Comparison of ENCODE assay signal across 8 mouse cellular contexts in the genomic region with DNA sequence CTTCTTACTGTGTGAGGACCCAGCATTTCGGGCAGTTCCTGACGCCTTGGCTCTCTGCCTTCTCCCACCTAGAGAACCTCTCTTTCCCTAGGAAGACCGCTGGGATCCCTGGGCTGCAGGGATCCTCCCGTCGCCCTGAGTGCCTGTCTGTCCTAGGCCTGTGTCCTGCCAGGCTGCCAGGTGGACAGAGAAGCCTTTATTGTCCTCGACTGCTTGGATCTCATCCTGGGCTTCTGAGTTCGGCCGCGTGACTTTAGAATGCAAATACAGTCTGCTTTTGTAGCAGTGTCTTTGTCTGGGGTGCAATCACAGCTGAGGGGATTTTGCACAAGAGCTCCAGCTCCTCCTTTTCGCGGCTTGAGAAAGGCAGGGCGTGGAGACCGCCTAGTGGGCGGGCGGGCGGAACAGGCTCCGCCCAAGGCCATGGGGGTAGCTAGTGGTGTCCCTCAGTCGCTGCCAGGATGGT.
DNase-seq lines count a peak whose midpoint lies in the region; ATAC-seq and TF ChIP-seq lines count a peak whose summit lies in the region.

No protein-coding gene starts in this region.

- H3K36me3 ChIP-seq in intestine, embryonic 16.5 days (ENCODE audit: control insufficient read depth, insufficient read depth, low read length) = no peaks in the 10 kb centered on the region

- peak overlapping the region; percentile 26 for H3K4me3 ChIP-seq in cortical plate, adult 2 months (ENCODE audit: insufficient read depth, low read length)
- H3K4me3 ChIP-seq in intestine, embryonic 16.5 days (ENCODE audit: low read length) = peak overlapping the region; percentile 23

- H3K27me3 ChIP-seq in intestine, embryonic 16.5 days (replicated peaks; ENCODE audit: control insufficient read depth, insufficient read depth, low read length) = no peaks in the 10 kb centered on the region

- intact Hi-C loops in left cerebral cortex, postnatal 10 days (cut with DNase I) = no loop called here

- peak; percentile 52 to 55 for DNase-seq in adrenal gland, adult 18-20 months (ENCODE audit: low spot score in 2 of 2)
- peak; percentile 49 for DNase-seq in gastrocnemius, postnatal 25 days
- DNase-seq in left cerebral cortex, postnatal 10 days (ENCODE audit: extremely low spot score in 1 of 2, low spot score in 2 of 2) = peak; percentile 51 to 59
- peak; percentile 66 to 72 for DNase-seq in lung, postnatal 4 days
- DNase-seq in right cerebral cortex, postnatal 25 days = peak; percentile 28

- H3K4me2 ChIP-seq in intestine, embryonic 16.5 days (ENCODE audit: low read depth, low read length) = peak overlapping the region; percentile 58

- TF ChIP-seq CTCF in cortical plate, adult 2 months (IDR thresholded peaks at IDR 0.05; ENCODE audit: extremely low read depth, insufficient read depth, low read length) = no peak

- H3K9ac ChIP-seq in intestine, embryonic 16.5 days (ENCODE audit: low read depth, low read length) = peak overlapping the region; percentile 67

- no peaks in the 10 kb centered on the region; the same call in 1 of the 2 replicates for H3K4me1 ChIP-seq in cortical plate, adult 2 months (ENCODE audit: control insufficient read depth, insufficient read depth, low read length)
- peaks cover 12% of the 10 kb centered on the region; the same call in 1 of the 2 replicates for H3K4me1 ChIP-seq in intestine, embryonic 16.5 days (ENCODE audit: control insufficient read depth, insufficient read depth, low read length)

- H3K27ac ChIP-seq in cortical plate, adult 2 months (ENCODE audit: insufficient read depth, low read length) = no peak overlapping the region
- H3K27ac ChIP-seq in intestine, embryonic 16.5 days (ENCODE audit: low read length) = no peak overlapping the region

- 0 out of 2 replicates have a peak, but pooled peaks have one; percentile 19 for TF ChIP-seq POLR2A in cortical plate, adult 2 months (IDR thresholded peaks at IDR 0.05; ENCODE audit: extremely low read depth, insufficient read depth, low read length)

- ATAC-seq in intestine, embryonic 16.5 days = peak; percentile 76
- ATAC-seq in inflammation-experienced regulatory T-cells, adult 6 months = no peak

- 2% methylated on average over 18 of the region's 18 CpGs for WGBS in intestine, embryonic 16.5 days

- H3K9me3 ChIP-seq in intestine, embryonic 16.5 days (ENCODE audit: control insufficient read depth, low read length) = no peaks in the 10 kb centered on the region
